Mouse (Mus musculus): ENCODE results near the gene Lhcgr. TPM values are rescaled to one million over a fixed set of nuclear protein-coding genes. Genes with fewer than 3 reads are reported as not detected.

The Lhcgr gene
- polyA plus RNA-seq, 1 experiment from 2014 or later: 1.3 TPM

DNA sequence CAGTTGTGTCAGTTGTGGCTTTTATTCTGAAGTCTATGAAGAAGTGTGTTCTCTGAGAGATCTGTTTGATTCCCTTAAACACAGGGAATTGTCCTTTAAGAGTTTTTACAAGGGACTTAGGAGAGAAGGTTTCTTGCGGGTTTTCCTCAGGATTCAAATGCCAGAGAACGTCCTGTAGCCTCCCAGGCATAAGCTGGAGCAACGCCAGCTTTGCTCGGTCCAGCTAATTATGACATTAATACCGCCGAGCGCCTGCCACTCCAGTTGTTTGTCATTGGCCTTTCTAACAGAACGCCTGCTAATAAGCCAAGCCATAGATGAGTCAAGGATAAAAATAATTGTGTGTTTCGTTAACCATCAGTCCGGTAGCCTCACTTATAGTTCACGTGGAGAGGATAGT is 103.6 kb downstream of the Lhcgr start:
- no peak overlapping the region for H3K4me3 ChIP-seq (ENCODE audit: low read length)
- H3K4me2 ChIP-seq (replicated peaks; ENCODE audit: low read depth, low read length): no peak overlapping the region
- H3K27ac ChIP-seq (ENCODE audit: low read depth, low read length): no peak overlapping the region
- H3K9me3 ChIP-seq (ENCODE audit: control insufficient read depth, low read length): no peaks in the 10 kb centered on the region
- H3K4me1 ChIP-seq (ENCODE audit: control insufficient read depth, insufficient read depth, low read length): no peaks in the 10 kb centered on the region
- no peak for ATAC-seq (ENCODE audit: low FRiP score, low TSS enrichment)
- H3K27me3 ChIP-seq (ENCODE audit: control insufficient read depth, insufficient read depth, low read length): no peaks in the 10 kb centered on the region
- no peaks in the 10 kb centered on the region for H3K36me3 ChIP-seq (ENCODE audit: control insufficient read depth, insufficient read depth, low read length)
- H3K9ac ChIP-seq (ENCODE audit: low read depth, low read length): no peak overlapping the region
- 76% methylated on average over 11 of the region's 11 CpGs for WGBS

DNA sequence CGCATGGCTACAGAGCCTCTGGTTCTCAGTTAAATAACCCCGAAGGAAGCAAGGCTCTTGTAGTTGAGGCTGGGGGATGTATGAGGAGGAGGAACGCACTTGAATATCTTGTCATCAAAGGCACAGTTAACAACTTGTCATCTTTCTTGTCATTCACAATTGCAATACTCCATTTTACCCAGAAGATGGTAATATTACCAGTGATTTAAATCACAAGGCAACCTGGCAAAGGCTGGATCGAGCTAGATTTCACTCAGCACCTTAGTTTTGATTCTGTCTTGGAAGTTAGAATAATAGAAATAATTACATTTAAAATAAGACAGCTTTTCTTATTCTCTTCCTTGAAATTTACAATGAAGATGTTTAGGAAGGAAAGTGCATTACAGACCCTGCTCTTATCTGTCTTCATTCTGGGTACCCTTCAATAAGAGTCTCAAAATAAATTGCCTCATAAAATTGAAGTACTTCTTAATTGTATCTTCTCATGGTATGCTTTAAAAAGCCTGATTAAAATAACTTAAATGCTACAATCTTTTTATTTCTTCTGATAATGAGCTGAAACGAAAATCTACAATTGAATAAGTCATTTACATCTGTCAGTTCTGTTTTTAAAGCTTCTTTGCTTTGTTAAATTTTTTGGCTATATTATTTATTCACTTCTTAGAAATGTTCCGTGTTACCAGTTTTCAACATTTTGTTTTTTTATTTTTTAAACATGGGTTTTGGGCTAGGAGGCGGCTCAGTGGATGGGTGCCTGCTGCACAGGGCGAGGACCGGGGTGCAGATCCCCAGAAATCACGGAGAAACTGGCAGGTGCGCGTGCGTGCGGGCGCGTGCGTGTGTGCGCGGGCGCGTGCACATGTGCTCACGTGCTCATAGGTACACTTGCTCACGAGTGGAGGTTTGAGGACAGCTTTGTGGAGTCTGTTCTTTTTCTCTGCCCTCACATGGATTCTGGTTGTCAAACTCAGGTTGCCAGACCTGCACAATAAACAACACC is 116.2 kb downstream of the Lhcgr start:
- no peak overlapping the region for H3K4me3 ChIP-seq (ENCODE audit: low read length)
- H3K9me3 ChIP-seq (ENCODE audit: control insufficient read depth, low read length): no peaks in the 10 kb centered on the region
- H3K36me3 ChIP-seq (ENCODE audit: control insufficient read depth, insufficient read depth, low read length): no peaks in the 10 kb centered on the region
- H3K27ac ChIP-seq (ENCODE audit: low read depth, low read length): no peak overlapping the region
- H3K9ac ChIP-seq (ENCODE audit: low read depth, low read length): no peak overlapping the region
- H3K4me2 ChIP-seq (replicated peaks; ENCODE audit: low read depth, low read length): no peak overlapping the region
- ATAC-seq (ENCODE audit: low FRiP score, low TSS enrichment): no peak
- 94% methylated on average over 23 of the region's 23 CpGs for WGBS
- no peaks in the 10 kb centered on the region for H3K27me3 ChIP-seq (ENCODE audit: control insufficient read depth, insufficient read depth, low read length)
- no peaks in the 10 kb centered on the region for H3K4me1 ChIP-seq (ENCODE audit: control insufficient read depth, insufficient read depth, low read length)

DNA sequence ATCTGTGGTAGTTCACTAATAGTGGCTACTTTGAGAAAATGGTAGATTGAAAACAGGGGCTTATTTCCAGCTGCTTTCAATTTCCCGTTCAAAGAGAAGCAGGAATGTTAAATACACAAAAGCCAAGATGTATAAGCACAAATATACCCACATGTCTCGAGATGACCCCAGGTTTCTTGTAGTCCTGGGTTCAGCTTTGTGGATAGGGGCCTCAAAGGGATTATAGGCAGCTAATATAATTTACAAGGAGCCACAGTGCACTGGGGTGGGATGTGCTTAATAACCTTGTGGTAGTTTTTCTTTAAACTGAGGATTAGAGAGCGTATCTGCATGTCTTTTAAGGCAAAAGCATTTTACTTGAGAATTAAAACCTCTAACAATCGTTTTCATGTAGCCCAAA is 121.0 kb downstream of the Lhcgr start:
- H3K9ac ChIP-seq (ENCODE audit: low read depth, low read length): no peak overlapping the region
- no peaks in the 10 kb centered on the region for H3K9me3 ChIP-seq (ENCODE audit: control insufficient read depth, low read length)
- H3K4me2 ChIP-seq (replicated peaks; ENCODE audit: low read depth, low read length): no peak overlapping the region
- no peaks in the 10 kb centered on the region for H3K4me1 ChIP-seq (ENCODE audit: control insufficient read depth, insufficient read depth, low read length)
- no peaks in the 10 kb centered on the region for H3K27me3 ChIP-seq (ENCODE audit: control insufficient read depth, insufficient read depth, low read length)
- no peak overlapping the region for H3K27ac ChIP-seq (ENCODE audit: low read depth, low read length)
- 51% methylated on average over 4 of the region's 4 CpGs for WGBS
- H3K36me3 ChIP-seq (ENCODE audit: control insufficient read depth, insufficient read depth, low read length): no peaks in the 10 kb centered on the region
- ATAC-seq (ENCODE audit: low FRiP score, low TSS enrichment): no peak
- H3K4me3 ChIP-seq (ENCODE audit: low read length): no peak overlapping the region

DNA sequence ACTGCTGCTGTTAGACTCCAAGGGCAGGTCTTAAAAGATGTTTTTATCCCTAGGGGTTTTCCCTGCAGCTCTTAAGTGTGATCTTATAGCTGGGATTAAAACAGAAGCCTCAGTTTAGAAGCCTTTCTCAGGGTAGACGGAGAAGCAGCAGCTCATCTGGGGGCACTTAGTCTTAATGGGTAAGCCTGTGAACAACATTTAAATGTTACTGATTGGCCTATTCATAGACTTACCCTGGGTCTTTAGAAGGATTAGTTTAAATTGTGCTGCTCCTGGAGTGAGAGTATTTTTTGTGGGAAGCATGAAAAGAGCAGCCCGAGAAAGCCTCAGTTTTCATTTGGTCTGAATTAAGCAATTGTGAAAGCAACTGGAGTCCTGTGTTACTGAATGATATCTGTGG is 121.9 kb downstream of the Lhcgr start:
- Histone ChIP-seq H3K27ac (ENCODE audit: low read depth, low read length) (no peak overlapping the region), H3K9me3 (ENCODE audit: control insufficient read depth, low read length) (no peaks in the 10 kb centered on the region), H3K36me3 (ENCODE audit: control insufficient read depth, insufficient read depth, low read length) (no peaks in the 10 kb centered on the region), H3K9ac (ENCODE audit: low read depth, low read length) (no peak overlapping the region), H3K4me3 (ENCODE audit: low read length) (no peak overlapping the region), H3K4me2 (replicated peaks; ENCODE audit: low read depth, low read length) (no peak overlapping the region), H3K4me1 (ENCODE audit: control insufficient read depth, insufficient read depth, low read length) (no peaks in the 10 kb centered on the region), H3K27me3 (ENCODE audit: control insufficient read depth, insufficient read depth, low read length) (no peaks in the 10 kb centered on the region)
- WGBS: 85% methylated on average over 2 of the region's 2 CpGs
- ATAC-seq (ENCODE audit: low FRiP score, low TSS enrichment): no peak

DNA sequence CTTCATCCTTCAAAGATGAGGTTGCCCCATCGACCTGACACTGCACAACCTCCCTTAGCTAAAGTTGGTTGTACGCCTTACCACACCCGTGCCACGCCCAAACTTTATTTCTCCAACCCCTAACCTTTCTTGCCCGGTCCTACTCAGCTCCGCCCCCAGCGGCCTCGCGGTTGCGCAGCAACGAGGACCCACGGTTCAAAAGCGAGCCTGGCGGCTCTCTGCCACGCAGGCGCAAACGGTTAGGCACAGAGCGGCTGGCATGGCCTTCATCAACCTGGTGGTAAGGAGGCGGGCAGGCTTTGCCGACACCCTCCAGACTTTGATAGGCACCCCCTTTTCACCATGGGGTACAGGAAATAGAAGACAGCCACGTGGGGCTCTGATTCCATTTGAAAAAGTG is 123.3 kb downstream of the Lhcgr start, which contains the start of gene Gtf2a1l:
Gene Gtf2a1l (plus strand): TSS at position 209 of the 400 bp plus-strand sequence.
- H3K4me3 ChIP-seq (ENCODE audit: low read length): peak within 1 kb of the TSS; percentile 6; the same call in 1 of the 2 replicates
- H3K27me3 ChIP-seq (ENCODE audit: control insufficient read depth, insufficient read depth, low read length): no peaks in the 10 kb centered on the region
- H3K27ac ChIP-seq (ENCODE audit: low read depth, low read length): no peak within 1 kb of the TSS
- H3K9ac ChIP-seq (ENCODE audit: low read depth, low read length): no peak within 1 kb of the TSS
- no peaks in the 10 kb centered on the region for H3K9me3 ChIP-seq (ENCODE audit: control insufficient read depth, low read length)
- 33% methylated on average over 21 of the region's 21 CpGs for WGBS
- ATAC-seq (ENCODE audit: low FRiP score, low TSS enrichment): peak; percentile 71
- no peaks in the 10 kb centered on the region for H3K4me1 ChIP-seq (ENCODE audit: control insufficient read depth, insufficient read depth, low read length)
- H3K36me3 ChIP-seq (ENCODE audit: control insufficient read depth, insufficient read depth, low read length): no peaks in the 10 kb centered on the region
- peak within 1 kb of the TSS; percentile 31 for H3K4me2 ChIP-seq (replicated peaks; ENCODE audit: low read depth, low read length)

Other genes starting within 250 kb of the Lhcgr start
- gene Ston1, start 194.3 kb downstream of the Lhcgr start, polyA plus RNA-seq (2014; fragmentation: Nextera tagmentation; extraction: Ambion mirVana): 7.8 and 11.5 TPM in 2 replicates
- gene Gtf2a1l, start 123.3 kb downstream of the Lhcgr start, polyA plus RNA-seq (2014; fragmentation: Nextera tagmentation; extraction: Ambion mirVana): not detected in 2 replicates

All from kidney, embryonic 14.5 days (tissue).